In the genomic region with DNA sequence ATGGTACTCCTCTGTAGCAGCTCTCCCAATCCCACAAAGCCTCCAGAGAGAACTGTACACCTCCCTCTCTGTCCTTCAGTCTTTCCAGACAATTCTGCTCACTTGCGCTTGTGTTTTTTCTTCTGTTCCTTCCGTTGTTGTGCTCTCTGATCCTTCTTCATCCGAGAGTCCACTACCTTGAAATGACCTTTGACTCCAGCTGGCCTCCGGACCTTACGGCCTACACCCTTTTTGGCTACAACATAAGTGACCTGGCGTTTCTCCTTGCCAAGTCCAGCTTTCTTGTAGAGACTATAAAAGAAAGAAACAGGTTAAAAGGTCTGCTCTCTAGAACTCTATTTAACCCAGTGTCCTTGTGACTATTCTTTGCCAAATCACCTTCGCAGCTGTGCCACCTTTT, we compare ENCODE assay signal across 17 mouse cellular contexts. TPM values are rescaled to one million over a fixed set of nuclear protein-coding genes. Genes with fewer than 3 reads are reported as not detected.
DNase-seq lines count a peak whose midpoint lies in the region; ATAC-seq lines count a peak whose summit lies in the region.
"Had no signal": no experiment of that assay in that cellular context is flagged by ENCODE, and none has a peak within 500 bp of the region (broad histone marks: within the 10 kb centered on the region; RNA-seq: fewer than 3 reads in every experiment).

No protein-coding gene starts in this region.

- ATAC-seq in kidney, embryonic 15.5 days (replicated peaks; ENCODE audit: low FRiP score), result no peak
- ATAC-seq: forebrain, embryonic 15.5 days had no signal

- peaks cover 3% of the 10 kb centered on the region; the same call in 1 of the 2 replicates for H3K9me3 ChIP-seq in kidney, embryonic 15.5 days (replicated peaks)
- H3K9me3 ChIP-seq: forebrain, embryonic 15.5 days; hindbrain, embryonic 15.5 days had no signal

- H3K4me3 ChIP-seq in kidney, embryonic 15.5 days (replicated peaks), result no peak overlapping the region
- no peak overlapping the region for H3K4me3 ChIP-seq in brown adipose tissue, adult 24 weeks (ENCODE audit: insufficient read depth, low read depth, low read length)
- H3K4me3 ChIP-seq: embryonic facial prominence, embryonic 12.5 days; forebrain, embryonic 15.5 days; heart, embryonic 10.5 days; hindbrain, embryonic 15.5 days had no signal

- 87% methylated on average over 7 of the region's 7 CpGs for WGBS in kidney, embryonic 15.5 days

- H3K36me3 ChIP-seq in kidney, embryonic 15.5 days, result peaks cover 100% of the 10 kb centered on the region

- no peaks in the 10 kb centered on the region for H3K27me3 ChIP-seq in kidney, embryonic 15.5 days
- H3K27me3 ChIP-seq: embryonic facial prominence, embryonic 12.5 days; forebrain, embryonic 15.5 days; hindbrain, embryonic 15.5 days had no signal

- peak; percentile 59 for DNase-seq in kidney, adult 11 months
- no peak for DNase-seq in kidney, postnatal 14 days
- peak; percentile 73 for DNase-seq in kidney, adult 9 months
- peak; percentile 58 to 68 for DNase-seq in kidney, postnatal 36 days
- DNase-seq in thymus, postnatal 25 days, result no peak
- DNase-seq: adrenal gland, adult 2 months; adrenal gland, postnatal 36 days; cerebellum, adult 11-12 months; gastrocnemius, postnatal 36 days; heart, adult 18-20 months; heart, postnatal 10 days had no signal

- no peak overlapping the region for H3K9ac ChIP-seq in kidney, embryonic 15.5 days
- H3K9ac ChIP-seq: embryonic facial prominence, embryonic 12.5 days; forebrain, embryonic 15.5 days; hindbrain, embryonic 15.5 days had no signal

- no peak overlapping the region for H3K4me2 ChIP-seq in kidney, embryonic 15.5 days
- H3K4me2 ChIP-seq: embryonic facial prominence, embryonic 12.5 days; forebrain, embryonic 15.5 days; hindbrain, embryonic 15.5 days had no signal

- no peak overlapping the region for H3K27ac ChIP-seq in kidney, embryonic 15.5 days
- H3K27ac ChIP-seq in brown adipose tissue, adult 24 weeks (replicated peaks; ENCODE audit: low read depth, low read length), result peak overlapping the region; percentile 19; the same call in 1 of the 2 replicates
- H3K27ac ChIP-seq: embryonic facial prominence, embryonic 12.5 days; forebrain, embryonic 15.5 days; heart, embryonic 10.5 days; hindbrain, embryonic 15.5 days had no signal

- H3K4me1 ChIP-seq in kidney, embryonic 15.5 days, result peaks cover 3% of the 10 kb centered on the region; the same call in 1 of the 2 replicates
- H3K4me1 ChIP-seq in brown adipose tissue, adult 24 weeks (ENCODE audit: control insufficient read depth, insufficient read depth, insufficient read length, low read length), result no peaks in the 10 kb centered on the region
- H3K4me1 ChIP-seq: embryonic facial prominence, embryonic 12.5 days; forebrain, embryonic 15.5 days had no signal

RNA-seq across cellular contexts. Expression of gene Ftsj3, which starts 6.6 kb away (rescaled TPM):
- polyA plus RNA-seq in kidney, embryonic 15.5 days (2015; fragmentation: Nextera tagmentation; extraction: Ambion mirVana), result 64.3 and 70.2 TPM in 2 replicates
- 14.1 and 15.6 TPM in 2 replicates for polyA plus RNA-seq in brown adipose tissue, adult 24 weeks (2012; ENCODE audit: insufficient read depth, insufficient read length, missing spikeins)

RNA-seq across cellular contexts. Expression of gene Psmc5, which starts 6.6 kb away (rescaled TPM):
- 303 and 306 TPM in 2 replicates for polyA plus RNA-seq in kidney, embryonic 15.5 days (2015; fragmentation: Nextera tagmentation; extraction: Ambion mirVana)
- 111 and 116 TPM in 2 replicates for polyA plus RNA-seq in brown adipose tissue, adult 24 weeks (2012; ENCODE audit: insufficient read depth, insufficient read length, missing spikeins)

RNA-seq across cellular contexts. Expression of gene Smarcd2, which starts 23.4 kb away (rescaled TPM):
- 57.8 and 59.0 TPM in 2 replicates for polyA plus RNA-seq in kidney, embryonic 15.5 days (2015; fragmentation: Nextera tagmentation; extraction: Ambion mirVana)
- polyA plus RNA-seq in brown adipose tissue, adult 24 weeks (2012; ENCODE audit: insufficient read depth, insufficient read length, missing spikeins), result 18.7 and 22.3 TPM in 2 replicates

RNA-seq across cellular contexts. Expression of gene Tcam1, which starts 27.1 kb away (rescaled TPM):
- 0.65 and 0.82 TPM in 2 replicates for polyA plus RNA-seq in kidney, embryonic 15.5 days (2015; fragmentation: Nextera tagmentation; extraction: Ambion mirVana)
- polyA plus RNA-seq in brown adipose tissue, adult 24 weeks (2012; ENCODE audit: insufficient read depth, insufficient read length, missing spikeins), result 0.44 TPM in 1 of 2 replicates, not detected in the other
- polyA plus RNA-seq: adrenal gland, adult 2 months had no signal

RNA-seq across cellular contexts. Expression of gene Ddx42, which starts 32.6 kb away (rescaled TPM):
- 75.9 and 77.8 TPM in 2 replicates for polyA plus RNA-seq in kidney, embryonic 15.5 days (2015; fragmentation: Nextera tagmentation; extraction: Ambion mirVana)
- 18.9 and 22.2 TPM in 2 replicates for polyA plus RNA-seq in brown adipose tissue, adult 24 weeks (2012; ENCODE audit: insufficient read depth, insufficient read length, missing spikeins)

Comparison
In these comparisons a context has a peak if more than half of its experiments do, and no peak if none do; other contexts are left out.
1. DNase-seq: peak in kidney, adult 11 months (single experiment), kidney, adult 9 months (single experiment) and kidney, postnatal 36 days (2 of 2); none in kidney, postnatal 14 days (single experiment) and thymus, postnatal 25 days (single experiment).